Mouse (Mus musculus): Measurements from ENCODE around the gene Arl15.

Gene Arl15

DNA sequence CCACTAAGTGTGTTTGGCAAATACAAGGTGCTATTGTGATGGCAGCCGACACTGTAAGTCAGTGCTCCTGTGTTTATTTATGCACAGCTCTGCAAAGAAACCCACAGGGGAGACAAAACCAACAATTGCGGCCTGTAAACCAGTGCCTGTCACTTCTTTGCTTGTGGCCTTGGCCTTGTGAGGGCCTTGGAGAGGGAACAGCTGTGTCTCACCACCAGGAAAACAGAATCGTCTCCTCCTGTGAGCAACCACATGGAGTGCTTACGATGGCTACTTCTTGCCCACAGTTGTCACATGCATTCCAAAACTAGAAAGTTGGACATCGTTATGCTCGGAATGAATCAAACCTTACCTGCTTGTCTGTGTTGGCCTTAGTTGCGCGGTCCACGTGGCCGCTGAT is 52.1 kb downstream of the Arl15 start:
- no peak for DNase-seq

DNA sequence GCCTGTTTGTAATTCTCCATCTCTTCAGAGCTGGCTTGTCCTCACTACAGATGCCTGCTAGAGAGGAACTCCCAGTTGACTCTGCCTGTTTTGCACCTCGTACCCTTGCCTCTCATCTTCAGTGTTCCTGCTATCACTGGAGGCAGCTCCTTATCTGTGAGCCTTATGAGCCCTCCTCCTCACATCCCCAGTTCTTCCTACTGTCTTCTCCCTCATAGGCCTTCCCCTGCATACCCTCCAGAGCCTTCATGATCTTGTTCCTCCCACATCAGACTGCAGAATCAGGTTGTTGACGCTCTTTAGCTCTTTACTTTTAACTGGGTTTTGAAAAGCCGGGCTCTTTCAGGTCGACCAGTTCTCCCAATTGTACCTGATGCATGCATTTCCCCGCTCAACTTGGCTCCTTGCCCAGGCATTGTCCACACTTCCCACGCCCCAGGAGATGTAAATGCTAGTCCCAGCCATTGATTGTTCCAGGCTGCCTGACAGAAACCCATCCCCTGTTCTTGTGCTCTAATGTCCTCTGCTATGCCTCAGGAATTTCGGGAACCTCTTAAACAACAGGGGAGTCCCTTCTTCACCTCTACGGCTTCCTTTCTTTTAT is 56.2 kb downstream of the Arl15 start:
- peak; percentile 77 for DNase-seq

DNA sequence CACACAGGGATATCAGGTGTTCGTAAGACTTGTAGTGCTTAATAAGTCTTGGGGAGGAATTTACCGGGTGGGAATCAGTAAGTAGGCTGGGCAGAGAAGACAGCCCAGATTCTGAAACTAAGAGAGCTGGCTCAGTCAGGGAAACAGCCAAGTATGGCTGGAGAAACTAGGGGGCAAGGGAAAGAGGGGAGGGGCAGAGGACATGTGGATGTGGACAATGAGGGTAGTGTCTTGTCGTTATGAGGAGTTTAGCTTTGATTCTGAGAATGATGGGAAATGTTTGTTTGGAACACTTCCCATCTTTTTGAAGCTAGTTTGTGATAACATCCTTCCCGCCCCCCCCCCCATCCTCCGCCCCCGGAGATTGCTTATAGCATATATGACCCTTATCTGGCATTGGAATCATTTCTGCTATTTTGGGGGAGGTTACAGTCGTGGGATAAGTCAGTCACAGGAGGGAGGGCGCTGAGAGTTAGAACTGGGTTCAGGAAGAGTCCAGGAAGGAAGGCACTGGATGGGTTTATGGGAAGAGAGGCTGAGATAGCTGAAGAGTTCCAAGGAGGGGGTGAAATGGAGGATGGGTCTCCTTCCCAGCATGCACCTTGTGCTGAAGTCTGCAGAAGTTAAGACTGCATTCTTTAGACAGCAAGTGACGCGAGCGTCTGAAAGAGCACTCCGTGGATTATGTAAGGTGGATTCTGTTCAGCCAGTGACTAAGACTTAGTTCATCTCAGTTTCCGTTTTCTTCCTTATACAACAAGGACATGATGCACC is 57.5 kb downstream of the Arl15 start:
- peak; percentile 46 for DNase-seq

DNA sequence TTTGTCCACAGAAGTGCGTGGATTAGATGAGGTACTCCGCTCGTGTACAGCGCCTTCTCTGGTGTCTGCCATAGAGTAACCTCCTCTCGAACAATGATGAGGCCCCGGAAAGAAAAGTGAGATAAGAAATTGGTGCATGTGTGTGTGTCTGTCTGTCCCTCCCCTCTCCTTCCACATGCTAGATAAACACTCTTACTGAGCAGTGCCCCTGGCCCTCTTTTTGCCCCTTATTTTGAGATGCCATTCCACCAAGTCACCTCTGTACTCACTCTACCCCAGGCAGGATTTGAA is 58.0 kb downstream of the Arl15 start:
- DNase-seq: no peak

DNA sequence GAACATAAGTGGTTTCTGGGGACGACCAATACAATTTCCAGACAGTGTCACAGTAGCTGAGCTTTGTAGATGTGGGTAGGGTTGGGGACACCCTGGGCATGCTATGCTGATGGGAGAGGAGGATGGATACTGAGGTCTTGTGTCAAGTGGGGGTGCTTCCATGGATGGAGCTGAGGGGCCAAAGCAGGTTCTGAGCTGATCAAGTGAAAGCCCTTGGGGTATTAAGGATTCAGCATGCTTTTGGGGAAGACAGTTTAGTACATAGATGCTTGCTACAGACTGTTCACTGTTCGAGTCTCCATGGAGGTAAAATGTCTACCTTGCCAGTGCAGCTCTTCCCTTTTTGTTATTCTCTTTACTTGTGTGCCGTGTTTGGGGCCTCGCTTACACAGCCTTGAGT is 59.8 kb downstream of the Arl15 start:
- no peak for DNase-seq

DNA sequence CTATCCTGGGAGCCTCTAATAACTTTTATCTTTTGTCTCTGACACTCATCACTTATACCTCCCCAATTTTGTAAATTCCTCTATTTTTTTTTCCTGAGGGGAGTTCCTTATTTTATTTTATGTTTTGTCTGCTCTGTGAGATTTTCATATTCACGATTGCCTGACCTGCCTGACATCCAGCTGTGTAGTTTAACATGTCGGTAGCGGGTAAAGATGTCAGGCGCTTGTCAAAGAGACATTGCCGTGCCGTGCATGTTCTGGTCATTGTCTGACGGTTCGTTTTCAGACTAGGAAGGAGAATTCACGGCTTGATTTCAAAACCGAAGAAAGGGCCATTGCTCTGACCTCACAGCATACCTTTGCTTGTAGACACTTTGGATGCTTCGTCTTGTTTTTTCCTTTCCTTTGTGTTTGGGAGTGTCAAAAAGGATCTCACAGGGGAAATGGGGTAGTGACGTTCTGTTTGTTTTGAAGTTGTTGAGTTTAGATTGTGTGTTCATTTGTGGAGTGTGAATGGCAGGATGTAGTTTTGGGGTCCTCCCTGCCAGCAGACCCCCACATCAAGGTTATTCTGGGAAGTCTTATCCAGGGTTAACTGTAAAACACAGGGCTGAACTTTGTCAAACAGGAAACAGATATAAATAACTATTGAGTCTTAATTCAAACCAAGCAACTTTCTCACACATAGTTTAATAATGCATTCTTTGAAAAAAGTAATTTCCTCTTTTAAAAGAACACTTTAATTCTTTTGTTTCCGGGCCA is 60.4 kb downstream of the Arl15 start:
- DNase-seq: peak; percentile 28

DNA sequence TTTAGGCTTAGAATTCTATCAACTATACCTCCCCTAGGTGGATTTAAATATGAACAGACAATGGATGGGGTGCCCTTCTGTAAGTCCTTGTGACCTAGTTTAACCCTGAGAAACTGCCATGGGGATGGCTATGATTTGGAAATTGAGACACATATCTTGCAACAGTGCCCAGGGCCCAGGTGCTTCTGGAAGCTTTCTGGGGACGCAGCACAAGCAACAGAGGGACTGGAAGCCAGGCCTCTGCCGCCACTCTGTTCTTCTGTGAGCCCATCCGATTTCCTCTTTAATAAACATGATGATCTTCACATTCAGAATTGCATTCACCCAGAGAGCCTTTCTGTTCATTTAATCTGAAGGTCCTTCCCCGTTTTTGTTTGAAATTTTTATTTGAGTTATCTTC is 62.6 kb downstream of the Arl15 start:
- no peak for DNase-seq

DNA sequence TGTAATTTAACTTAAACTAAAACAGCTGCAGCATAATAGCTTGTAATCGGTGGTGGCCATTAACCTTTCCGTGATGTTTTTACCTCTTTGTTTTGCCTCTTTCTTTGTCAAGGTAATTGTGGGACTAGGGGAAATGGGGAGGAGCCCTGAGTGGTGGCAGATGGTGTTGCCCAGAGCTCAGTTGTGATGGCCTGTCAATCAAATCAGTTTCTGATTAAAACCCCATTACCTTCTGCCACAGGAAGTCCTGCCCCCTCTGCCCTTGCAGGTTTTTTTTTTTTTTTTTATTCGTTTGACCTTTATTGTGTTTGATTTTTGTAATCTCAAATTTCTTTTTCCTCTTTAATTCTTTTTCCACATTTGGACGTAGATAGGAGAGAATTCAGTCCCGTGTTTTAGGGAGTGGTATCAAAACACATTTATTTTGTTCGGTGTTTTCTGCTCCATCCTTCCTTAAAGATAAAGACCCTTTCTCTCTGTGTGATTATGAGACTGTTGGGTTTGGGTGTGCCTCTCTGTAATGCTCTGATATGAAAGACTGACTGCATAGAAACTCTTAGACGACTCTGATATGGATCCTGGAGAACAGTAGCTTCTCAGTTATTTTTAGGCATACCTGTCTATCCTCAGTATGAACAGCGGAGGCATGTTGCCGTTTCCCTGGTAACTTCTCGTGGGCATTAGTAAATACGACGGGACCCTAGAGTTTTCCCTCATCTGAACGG is 64.5 kb downstream of the Arl15 start:
- no peak for DNase-seq

DNA sequence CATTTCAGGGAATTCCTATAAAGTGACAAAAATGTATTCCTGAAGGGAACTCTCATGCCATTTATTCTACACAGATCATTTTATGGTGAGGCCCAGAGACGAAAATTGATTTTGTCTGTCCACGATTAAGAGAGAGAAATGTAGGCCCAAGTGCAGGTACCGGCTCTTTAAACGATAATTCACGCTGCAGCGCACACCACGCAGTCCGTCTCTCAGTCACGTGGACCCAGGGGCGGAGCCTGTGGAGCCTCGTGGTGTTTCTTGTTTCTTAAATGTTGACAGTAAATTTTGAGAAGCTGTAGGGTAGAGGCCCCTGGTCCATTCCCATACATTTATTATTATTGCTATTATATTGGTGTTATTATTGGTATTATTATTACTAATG is 65.1 kb downstream of the Arl15 start:
- no peak for DNase-seq

DNA sequence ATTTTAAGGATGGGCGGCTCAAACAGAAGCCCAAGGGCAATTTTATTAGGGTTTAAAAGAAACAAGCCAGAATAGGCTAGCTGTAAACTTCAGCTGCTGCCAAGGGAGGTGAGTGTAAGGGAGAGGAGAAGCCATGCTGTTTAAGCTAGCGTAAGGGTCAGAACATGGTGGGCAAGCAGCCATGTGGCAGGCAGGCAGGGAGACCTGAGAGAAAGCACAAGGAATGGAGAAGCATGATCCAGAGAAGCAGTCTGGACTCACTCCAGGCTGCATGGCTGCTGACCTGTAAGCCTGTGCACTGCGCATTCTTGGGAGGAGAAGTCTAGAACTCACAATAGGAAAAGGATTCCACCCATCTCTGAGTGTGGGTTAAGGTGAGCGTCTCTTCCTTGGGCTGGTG is 66.5 kb downstream of the Arl15 start:
- no peak for DNase-seq

DNA sequence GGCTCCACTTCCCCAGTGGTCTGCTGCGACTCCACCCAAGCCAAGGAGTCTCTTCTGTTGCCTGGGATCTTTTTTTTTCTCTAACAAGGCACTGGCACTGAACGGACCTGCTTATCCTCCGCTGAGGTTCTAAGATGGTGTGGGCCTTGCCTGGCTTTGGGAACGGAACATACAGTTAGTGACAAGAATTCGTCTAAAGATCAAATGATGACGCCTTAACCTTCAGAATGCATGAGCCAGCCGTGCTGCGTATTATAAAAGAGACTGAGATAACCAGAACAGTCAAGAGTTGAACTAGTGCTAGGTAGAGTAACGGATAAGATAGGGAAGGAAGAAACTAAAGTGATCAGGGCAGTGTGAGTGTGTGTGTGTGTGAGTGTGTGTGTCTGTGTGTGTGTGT is 66.9 kb downstream of the Arl15 start:
- DNase-seq: no peak

DNA sequence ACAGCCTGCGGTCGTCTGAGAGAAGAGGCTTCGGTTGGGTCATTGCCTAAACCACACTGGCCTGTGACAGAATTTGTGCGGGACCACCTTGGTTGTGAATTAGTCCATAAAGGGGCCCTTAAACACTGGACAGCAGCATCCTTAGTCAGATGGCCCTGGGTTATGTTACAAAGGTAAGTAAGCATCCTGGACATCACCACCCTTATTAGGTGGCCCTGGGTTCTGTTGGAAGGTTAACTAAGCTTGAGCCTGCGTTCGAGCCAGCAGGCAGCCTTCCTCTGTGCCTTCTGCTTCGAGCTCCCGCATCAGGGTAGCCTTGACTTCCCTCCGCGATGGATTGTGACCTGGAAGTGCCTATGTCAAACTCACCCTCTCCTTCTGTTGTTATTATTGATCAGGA is 68.6 kb downstream of the Arl15 start:
- no peak for DNase-seq

DNA sequence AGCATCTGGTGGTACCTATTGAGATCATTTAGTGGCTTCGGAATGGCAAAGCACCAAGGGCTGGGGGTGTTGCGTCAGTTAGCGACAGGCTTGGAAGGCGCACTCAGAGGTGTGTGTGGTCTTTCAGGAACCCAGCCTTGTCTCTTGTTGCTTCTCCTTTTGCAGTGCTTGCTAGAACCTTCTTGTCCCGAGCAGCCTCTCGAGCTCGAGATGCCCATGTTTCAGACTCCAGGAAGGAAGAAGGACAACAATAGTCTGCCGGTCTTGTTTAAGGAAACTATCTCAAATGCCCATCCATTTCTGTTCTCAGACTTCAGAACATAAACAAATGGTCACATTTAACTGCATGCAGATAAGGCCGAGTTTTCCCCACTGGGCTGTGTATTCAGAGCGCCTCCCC is 69.4 kb downstream of the Arl15 start:
- peak; percentile 28 for DNase-seq

DNA sequence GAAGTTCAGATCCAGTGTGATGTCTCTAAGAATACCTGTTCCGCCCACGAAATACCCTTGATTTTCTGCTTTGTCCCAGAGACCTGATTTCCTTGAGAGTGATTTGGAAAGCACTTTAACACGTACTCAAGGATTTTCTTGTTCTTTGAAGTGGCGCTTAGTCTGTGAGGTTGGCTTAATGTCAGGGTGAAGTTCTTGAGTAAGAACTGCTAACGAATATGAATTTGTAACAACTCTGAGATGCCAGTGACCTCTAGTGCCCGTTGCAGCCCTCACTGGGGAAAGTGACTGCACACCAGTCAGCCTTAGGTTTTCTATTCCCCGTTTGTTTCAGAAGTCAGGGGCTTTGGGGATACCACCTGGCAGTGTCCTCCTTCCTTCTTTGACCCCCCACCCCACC is 70.0 kb downstream of the Arl15 start:
- peak; percentile 62 for DNase-seq

DNA sequence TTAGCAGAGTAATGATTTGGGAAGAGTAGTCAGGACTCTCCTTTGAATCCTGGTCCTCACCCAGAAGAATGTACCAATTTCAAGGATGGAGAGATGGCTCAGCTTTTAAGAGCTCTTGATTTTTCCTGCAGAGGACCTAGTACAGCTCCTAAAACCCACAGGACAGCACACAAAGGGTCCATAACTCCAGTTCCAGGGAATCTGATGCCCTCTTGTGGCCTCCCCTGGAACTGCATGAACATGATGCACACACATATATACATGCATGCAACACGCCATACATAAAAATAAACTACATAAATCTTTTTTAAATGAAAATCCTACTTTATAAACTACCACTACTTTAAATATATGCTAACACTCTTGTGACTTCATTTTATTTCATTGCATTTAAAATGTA is 70.6 kb downstream of the Arl15 start:
- peak; percentile 78 for DNase-seq

DNA sequence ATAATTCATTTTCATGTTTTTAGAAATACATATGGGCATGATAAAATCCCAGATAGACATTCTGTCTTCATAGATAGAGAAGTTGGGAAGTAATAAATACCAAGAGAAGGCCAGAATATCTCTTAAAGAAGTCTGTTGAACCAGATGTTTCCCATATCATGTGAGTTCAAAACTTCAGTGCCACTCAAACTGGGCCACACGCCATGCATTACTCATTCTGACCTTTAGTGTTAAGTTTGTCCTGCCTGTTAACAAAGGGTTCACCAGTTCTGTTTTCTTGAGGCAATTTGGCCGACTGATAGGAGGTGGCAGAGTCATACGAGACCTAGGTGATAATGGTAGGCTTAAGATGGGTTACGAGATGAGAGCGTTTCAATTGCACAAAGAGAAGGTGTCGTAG is 71.1 kb downstream of the Arl15 start:
- no peak for DNase-seq

DNA sequence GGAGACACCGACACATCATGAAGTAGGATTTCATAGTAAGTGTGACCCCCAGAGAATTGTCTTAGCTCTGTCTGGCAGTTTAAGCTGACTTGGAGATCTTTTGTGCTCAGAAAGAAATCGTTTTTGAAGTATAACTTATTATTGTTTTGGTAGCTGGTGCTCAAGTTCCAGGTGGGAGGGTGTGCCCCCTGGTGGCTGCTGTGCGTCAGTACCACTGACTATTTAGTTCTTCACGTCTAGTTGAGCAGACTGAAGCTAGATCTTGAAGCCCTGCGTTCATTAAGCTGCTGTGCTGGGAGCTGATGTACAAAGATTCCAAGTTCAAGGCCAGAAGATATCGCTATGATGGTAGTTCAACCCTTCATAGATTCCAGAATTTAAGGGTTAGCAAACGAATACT is 71.5 kb downstream of the Arl15 start:
- peak; percentile 71 for DNase-seq

DNA sequence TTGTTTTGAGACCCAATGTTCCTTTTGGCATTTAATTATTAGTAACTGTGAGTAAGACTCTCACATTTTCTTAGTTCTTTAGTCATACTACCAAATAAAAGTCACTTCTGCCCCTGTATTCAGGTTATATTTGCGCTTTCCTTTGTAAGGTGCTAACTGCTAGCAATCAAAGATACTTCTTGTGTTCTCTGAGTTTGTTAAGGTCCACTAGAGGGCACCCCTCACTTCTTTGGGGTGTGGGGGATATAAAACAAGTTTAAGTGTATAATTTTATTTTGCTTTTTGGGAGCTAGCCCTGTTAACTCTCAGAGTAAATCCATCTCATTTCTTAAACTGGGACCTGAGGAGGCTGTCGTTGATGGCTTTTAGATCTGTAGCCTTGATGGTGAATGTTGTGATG is 73.4 kb downstream of the Arl15 start:
- no peak for DNase-seq

DNA sequence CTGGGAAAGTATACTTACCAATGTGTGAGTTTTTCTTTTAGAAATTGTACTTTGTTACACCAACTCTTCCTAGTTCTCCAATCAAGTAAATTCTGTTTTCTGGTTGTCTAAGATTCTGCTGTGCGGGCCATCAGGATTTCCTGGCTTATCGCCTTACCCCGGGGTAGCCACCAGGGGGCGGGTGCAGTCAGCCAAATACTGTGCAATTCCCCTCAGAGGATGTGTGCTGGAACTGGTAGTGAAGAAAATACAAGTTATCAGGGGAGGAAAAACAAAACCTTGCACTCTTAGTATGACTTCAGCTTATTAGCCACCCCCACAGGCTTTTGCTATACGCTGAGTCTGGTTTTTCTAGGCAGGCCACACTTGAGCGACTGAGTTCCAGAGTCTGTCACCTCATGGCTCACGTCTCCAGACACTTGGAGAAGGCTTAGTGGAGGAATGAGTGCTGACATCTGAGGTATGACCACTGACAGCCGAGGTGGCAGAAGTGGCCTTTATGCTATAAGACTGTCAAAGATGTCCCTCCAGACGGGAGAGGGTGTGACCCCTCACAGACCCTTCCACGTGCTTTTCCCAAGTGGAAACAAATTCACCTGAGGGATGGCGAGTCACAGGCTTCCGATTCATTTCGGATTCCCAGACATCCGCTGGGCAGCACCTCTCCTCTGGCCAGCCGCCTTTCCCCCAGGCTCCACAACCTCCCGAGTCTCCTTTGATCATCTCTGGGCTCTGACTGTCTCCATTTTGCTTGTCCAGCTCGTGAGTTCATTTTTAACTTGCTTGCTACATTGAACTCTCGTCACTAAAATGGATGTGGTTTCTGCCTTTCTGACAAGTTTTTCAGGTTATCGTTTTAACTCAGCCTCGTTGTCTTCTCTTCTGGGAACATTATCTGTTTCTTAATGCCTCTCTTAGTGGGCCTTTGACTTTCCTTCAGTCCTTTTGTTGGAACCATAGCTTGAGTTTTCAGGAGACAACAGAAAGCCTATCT is 75.2 kb downstream of the Arl15 start:
- DNase-seq: peak; percentile 75

DNA sequence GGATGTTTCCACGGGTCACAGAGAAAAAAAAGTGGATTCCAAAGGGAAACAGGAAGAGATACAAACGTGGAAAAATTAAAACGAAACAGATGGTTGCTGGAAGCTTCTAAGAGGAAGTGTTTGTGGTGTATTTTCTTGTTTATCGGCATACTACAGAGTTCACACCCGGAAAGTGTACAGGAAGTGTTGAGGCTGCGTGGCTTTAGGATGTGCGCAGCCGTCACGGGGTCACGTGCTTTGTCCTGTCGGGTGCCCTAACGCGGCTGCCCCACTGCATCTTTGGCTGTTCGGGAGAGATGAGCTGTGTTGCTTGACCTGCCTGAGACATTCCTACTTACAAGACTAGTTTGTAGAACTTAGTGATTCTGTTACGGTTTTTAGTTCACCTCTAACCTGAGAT is 76.1 kb downstream of the Arl15 start:
- DNase-seq: peak; percentile 33

DNA sequence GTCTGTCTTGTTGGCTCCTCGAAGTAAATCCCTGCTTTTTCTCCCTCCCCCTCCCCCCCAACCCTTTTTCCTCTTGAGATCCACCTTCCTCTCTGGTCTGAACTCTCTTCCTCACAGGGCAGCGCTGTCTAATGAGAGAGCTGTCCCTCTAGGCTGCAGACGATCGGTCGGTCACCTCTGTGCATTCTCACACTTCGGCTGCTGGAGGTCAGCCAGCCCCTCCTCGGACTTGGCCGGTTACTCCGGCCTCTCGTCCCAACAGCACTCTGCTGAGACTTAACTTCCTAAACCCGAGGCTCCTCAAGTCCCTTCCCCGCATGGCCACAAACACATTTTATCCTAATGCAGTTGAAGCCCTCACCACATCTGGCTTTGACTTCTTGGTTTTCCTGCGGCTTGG is 77.5 kb downstream of the Arl15 start:
- DNase-seq: peak; percentile 69

DNA sequence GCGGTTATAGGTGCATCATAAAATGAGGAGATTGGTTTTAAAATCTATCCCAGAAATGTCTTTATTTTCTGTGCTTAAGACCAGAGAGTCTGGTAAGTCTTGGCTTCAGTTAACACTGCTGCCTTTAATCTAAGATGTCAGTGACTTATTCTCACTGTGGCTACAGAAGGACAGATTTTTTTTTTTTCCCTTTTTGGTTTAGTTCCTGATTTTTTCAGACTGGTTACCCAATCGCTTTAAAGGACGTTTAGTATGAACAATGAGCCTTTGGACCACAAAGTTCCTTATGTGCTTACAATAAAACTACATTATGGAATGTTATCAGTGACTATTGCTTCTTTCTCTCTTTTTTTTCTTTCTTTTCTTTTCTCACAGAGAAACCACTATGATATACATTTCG is 81.4 kb downstream of the Arl15 start:
- no peak for DNase-seq

DNA sequence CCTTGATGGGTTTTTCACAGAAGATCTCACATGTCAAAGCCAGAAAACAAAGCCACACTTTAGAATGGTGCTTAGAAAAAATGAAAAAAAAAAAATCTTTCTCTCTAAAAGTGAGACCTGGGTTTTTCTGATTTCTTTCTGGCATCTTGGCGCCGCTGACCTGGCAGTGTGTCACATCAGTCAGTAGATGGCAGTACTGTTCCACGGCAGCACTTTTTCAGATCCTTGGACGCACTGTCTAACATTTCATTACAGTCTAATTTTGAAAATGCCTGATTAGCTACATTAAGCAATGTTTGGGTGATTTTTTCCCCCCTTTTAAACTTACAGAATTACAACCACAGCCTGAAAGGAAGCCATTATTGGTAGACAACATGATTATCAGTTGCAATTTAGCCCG is 83.1 kb downstream of the Arl15 start:
- peak; percentile 72 for DNase-seq
